Mouse (Mus musculus) ES-CJ7 (cell line): ENCODE measurements around the gene E130208F15Rik.

Source experiments
- DNase-seq: peaks from one replicate; pipeline ENCODE4 v3.0.0; 2011; ENCODE audit warnings: low read depth, low spot score

Gene E130208F15Rik

DNA sequence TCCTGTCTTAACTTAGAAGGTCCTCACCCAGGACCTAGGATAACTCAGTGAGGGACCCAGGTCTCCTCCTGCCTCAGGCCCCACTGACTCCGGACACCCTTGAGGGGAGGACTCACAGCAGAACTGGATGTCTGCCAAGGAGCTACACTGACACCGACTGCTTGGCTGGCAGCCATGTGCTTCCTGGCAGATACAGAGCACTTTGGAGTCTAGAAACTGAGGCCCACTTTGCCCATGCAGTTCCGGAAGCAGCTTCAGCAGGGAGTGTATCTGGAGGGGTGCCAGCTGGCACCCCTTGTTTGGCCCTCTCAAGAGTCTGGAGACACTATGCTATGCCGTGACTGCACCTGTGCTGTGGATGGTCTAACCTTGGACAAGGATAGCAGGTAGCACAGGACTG is 11.9 kb downstream of the E130208F15Rik start:
- no peak for DNase-seq

DNA sequence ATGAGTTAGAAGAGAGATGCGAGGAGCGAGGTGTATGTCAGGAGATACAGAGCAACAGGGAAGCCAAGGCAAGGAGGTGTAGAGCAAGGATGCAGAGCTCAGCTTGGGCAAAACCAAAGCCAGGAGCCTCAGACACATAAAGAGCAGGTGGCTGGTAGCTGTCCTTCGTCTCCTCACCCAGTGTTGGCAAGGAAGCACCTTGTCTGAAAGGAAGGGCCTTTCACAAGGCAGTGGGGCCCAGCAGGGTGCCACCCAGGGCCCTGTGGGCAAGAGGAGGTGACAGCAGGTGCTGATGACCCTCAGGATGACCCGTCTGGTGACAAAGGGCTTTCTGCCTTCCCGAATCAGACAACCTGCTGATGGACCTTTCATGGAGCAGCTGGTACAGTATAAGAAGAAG is 13.0 kb downstream of the E130208F15Rik start:
- no peak for DNase-seq

DNA sequence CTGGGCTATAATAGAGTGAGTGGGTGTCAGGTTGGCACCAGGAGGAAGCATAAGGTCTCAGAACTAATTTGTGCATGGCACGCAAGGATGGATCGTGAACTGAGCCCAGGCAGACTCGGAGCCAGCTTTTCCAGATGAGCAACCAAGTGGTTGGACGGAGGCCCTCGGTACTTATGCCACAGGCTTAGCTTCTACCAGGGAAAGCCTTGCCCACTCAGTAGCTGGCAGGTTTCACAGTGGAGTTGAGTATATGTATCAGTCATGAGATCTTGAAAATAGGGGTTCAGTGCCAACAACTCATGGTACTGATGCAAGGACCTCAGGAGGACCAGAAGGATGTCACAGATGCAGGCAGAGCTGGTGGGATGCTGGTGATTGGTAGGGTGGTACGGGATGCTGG is 14.1 kb downstream of the E130208F15Rik start:
- no peak for DNase-seq

DNA sequence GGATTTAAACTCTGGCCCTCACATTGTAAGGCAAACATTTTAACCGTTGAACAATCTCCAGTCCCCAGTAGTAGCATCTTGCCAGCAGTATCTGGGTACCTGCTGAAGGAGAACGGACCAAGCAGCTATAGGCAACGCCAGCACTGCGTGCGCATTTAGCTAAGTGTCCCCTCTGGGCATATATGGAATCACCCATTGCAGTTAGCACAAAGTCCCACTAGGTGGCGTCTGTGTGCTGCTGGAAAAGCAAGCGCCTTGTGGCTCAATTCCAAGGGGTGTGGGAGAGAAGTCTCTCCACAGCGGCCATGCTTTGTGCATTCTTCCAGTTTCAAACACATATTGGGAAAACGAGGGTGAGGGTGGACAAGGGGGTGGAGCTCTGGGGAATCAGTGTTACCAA is 14.8 kb downstream of the E130208F15Rik start:
- DNase-seq, result peak; percentile 93

DNA sequence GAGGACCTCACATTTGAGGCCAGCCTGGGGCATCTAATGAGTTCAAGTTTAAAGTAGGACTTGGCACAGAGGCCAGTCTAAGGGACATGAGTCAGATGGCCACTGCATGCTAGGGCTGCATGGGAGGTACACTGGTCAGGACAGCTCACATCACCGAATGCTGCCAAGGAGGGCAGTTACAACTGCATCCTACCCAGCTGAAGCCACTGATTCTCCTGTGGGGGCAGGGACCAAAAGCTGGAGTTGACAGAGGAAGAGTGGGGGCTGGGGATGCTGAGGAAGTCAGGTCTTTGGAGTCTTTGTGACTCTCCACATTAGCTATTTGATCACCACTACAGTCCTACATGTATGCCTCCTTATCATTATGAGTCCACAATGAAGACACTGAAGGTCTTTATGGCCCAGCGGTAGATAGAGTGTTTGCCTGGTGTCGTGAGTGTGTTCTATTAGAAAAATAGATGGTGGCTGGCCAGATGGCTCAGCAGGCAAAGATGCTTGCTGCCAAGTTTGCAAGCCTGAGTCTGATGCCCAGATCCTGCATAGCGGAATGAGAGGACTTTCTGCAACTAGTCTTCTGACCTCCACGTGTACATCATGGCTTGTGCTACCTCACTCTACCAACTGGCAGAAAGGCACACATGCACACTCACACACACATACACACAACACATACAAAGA is 18.0 kb downstream of the E130208F15Rik start:
- no peak for DNase-seq

- peak; percentile 75 for DNase-seq
Measured at GRCm38 (mm10) chr7:30346635-30347379, 25.3 kb downstream of the E130208F15Rik start.

DNA sequence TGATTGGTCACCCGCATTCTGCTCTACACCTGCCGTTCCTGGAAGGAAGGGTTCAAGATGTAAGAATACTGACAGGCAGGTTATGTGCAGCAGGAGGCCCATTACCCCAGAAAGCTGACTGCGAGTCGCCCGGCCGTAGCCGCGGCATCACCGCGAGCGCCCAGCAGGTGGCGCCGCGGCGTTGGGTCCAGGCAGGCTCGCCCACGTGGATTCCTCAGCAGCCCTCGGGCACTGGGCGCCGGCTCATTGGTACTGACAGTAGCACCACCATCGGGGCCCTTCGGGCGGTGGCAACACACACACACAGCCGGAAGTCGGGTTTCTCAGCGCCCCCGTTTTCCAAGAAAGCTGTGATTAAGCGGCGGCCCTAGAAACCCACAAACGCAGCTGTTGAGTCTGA is 26.3 kb downstream of the E130208F15Rik start:
- peak; percentile 80 for DNase-seq

DNA sequence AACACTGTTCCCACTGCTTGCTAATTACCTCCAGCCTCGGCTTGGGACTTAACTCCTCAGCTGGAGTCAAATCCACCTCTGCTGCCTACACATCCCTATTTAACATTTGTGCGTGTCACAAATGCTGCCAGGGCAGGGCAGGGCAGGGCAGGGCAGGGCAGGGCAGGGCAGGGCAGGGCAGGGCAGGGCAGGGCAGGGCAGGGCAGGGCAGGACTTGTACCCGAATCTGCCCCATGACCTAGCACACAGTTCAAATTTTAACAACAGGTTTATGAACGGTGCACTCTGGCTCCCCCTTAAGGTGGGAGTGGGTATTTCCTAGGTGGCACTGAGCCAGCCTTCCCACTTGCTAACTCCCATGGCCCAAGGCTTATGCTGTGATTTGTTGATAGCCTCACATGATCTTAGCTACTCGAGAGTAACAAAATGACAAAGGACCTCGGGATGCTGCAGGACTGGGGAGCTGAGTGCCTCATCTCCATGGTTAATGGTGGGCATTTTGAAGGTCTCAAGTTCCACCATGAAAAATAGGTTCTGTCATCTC is 31.8 kb downstream of the E130208F15Rik start:
- peak; percentile 86 for DNase-seq

- no peak for DNase-seq
Measured at GRCm38 (mm10) chr7:30354059-30354458, 32.5 kb downstream of the E130208F15Rik start.

DNA sequence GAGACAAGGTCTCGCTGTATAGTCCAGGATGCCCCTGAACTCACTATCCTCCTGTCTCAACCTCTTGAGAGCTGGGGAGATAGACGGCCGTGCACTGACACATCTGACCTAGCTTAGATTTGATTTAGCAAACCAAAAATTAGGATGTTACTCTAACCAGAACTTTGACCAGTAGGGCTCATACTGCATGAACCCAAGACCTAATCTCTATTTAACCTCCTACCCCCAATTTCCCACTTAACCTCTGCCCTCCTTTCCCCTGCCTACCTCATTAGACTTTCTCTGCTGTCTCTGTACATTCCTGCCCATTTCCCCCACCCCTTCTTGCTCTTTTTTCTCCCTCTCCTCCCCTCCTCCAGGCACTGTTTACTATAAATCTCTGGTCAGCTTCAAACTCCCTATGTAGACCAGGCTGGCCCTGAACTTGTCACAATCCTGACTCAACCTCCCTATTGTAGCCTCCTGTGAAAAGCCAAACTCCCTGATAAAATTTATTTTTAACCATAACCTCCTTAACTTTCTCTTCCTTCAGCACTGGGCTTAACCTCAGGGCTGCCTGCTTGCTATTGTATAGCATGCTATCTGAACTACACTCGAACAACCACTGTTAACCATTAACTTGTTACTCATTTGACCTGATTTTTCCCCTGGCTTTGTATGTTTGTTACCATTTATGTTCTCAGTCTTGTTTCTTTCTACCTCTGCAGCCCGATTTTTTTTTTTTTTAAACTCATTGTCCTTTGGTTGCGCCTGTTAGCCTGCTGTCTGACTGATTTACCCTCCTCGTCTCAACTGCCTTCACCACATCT is 37.0 kb downstream of the E130208F15Rik start:
- DNase-seq, result no peak

GRCm38 (mm10) chr7:30359276-30359865 is 37.8 kb downstream of the E130208F15Rik start:
- no peak for DNase-seq

DNA sequence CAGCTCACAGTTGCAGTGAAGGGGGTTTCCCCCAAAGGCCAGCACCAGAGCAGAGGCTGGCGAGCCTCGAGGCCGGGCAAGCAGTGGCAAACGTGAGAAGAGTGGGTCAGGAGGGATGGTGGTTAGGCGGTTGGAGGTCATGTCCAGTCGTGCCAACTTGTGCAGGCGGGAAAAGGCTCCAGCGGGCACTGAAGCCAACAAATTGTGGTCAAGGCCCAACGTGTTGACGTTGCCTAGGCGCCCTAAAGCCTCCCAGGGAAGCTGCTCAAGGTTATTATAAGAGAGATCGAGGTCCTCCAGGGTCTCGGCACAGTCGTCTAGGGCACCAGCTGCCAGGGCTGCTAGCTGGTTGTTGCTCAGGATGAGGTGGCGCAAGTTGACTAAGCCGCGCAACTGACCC is 38.5 kb downstream of the E130208F15Rik start:
- DNase-seq, result no peak

GRCm38 (mm10) chr7:30362652-30363343 is 41.3 kb downstream of the E130208F15Rik start, which contains the start of gene Lrfn3:
Lrfn3 (minus strand) TSS chr7:30362772.
- peak; percentile 81 for DNase-seq

DNA sequence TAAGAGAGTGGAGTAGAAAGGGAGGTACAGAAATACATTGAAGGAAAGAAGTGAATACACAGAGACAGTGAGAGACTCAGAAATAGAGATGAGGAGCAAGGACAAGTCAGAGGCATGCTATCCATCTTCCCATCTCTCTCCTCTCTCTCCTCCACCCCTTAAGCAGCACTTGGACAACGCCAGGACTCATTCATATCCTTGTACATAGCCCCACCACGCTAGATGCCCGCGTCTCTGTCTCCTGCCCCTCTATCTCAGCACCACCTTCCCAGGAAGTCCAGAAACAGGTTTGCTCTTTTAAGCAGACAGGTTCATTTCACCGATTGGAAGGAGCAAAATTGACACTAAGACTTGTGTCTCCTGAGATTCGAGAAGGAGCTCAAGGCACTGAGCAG is 41.8 kb downstream of the E130208F15Rik start:
- no peak for DNase-seq

- no peak for DNase-seq
Measured at GRCm38 (mm10) chr7:30367466-30367865, 45.9 kb downstream of the E130208F15Rik start.
